Mouse (Mus musculus) c-Kit-positive CD71-positive TER-119-positive erythroid progenitor cells, embryonic 14.5 days (primary cell): ENCODE measurements around the gene Cdhr2.

Experiments used
- DNase-seq: peaks from one replicate; pipeline ENCODE4 v3.0.0-alpha.2; 2013; ENCODE audit warnings: low spot score

Gene Cdhr2

GRCm38 (mm10) chr13:54701243-54701642 is at the start of gene Cdhr2:
Cdhr2 (plus strand) TSS chr13:54701461.
- no peak for DNase-seq

GRCm38 (mm10) chr13:54660877-54661276 is 40.4 kb upstream of the Cdhr2 start:
- DNase-seq = no peak

- DNase-seq = no peak
These were observed 39.9 kb upstream of the Cdhr2 start for GRCm38 (mm10) chr13:54661358-54661757.

GRCm38 (mm10) chr13:54663999-54664398 is 37.3 kb upstream of the Cdhr2 start:
- no peak for DNase-seq

- DNase-seq = no peak
These were observed 36.8 kb upstream of the Cdhr2 start for GRCm38 (mm10) chr13:54664509-54664908.

GRCm38 (mm10) chr13:54665062-54665461 is 36.2 kb upstream of the Cdhr2 start:
- DNase-seq = no peak

- DNase-seq = no peak
These were observed 30.8 kb upstream of the Cdhr2 start for GRCm38 (mm10) chr13:54670491-54670890.

GRCm38 (mm10) chr13:54675895-54676590 is 25.2 kb upstream of the Cdhr2 start:
- no peak for DNase-seq

- no peak for DNase-seq
These were observed 23.0 kb upstream of the Cdhr2 start for GRCm38 (mm10) chr13:54678263-54678662.

- DNase-seq = peak; percentile 88
These were observed 20.9 kb upstream of the Cdhr2 start for GRCm38 (mm10) chr13:54680184-54680853.

GRCm38 (mm10) chr13:54681291-54681690 is 20.0 kb upstream of the Cdhr2 start:
- DNase-seq = peak; percentile 30

GRCm38 (mm10) chr13:54683301-54683700 is 18.0 kb upstream of the Cdhr2 start:
- no peak for DNase-seq

GRCm38 (mm10) chr13:54684140-54684896 is 16.9 kb upstream of the Cdhr2 start:
- no peak for DNase-seq

GRCm38 (mm10) chr13:54685174-54685573 is 16.1 kb upstream of the Cdhr2 start:
- DNase-seq = no peak

- DNase-seq = peak; percentile 27
These were observed 14.9 kb upstream of the Cdhr2 start for GRCm38 (mm10) chr13:54686139-54687053.

GRCm38 (mm10) chr13:54687096-54687495 is 14.2 kb upstream of the Cdhr2 start:
- DNase-seq = peak; percentile 47

GRCm38 (mm10) chr13:54687575-54688424 is 13.5 kb upstream of the Cdhr2 start:
- DNase-seq = peak; percentile 93

GRCm38 (mm10) chr13:54690151-54690740 is 11.0 kb upstream of the Cdhr2 start:
- no peak for DNase-seq

- no peak for DNase-seq
These were observed 9.5 kb upstream of the Cdhr2 start for GRCm38 (mm10) chr13:54691737-54692136.
